Mouse (Mus musculus) small intestine, adult 10 weeks (tissue): Measurements from ENCODE around the gene Ccdc141. TPM values are rescaled to one million over a fixed set of nuclear protein-coding genes. Genes with fewer than 3 reads are reported as not detected.

ENCODE experiments used
- polyA plus RNA-seq: library from polyadenylated mRNA; stranded (reverse); fragments of 350-450 nt; fragmentation: Illumina TruSeq; extraction: RNeasy Lipid Tissue Mini Kit (QIAGEN cat#74804); gene quantifications from one replicate; pipeline ENCODE4 v1.2.3, GENCODE M21; 2014; ENCODE audit warnings: low replicate concordance

Ccdc141 gene
- polyA plus RNA-seq = 2.0 TPM

GRCm38 (mm10) chr2:77170633-77171105, at the start of gene Ccdc141:
TSS of gene Ccdc141 (minus strand) at chr2:77170636.

GRCm38 (mm10) chr2:76982391-76983145, 187.9 kb downstream of the Ccdc141 start, which contains the start of gene Ttn:
TSS of gene Ttn (minus strand) at chr2:76982547.

Other genes with a start within 250 kb of the Ccdc141 start
- 0.04 TPM for gene Ttn, start 188.1 kb downstream of the Ccdc141 start, polyA plus RNA-seq
- 22.4 TPM for gene Sestd1, start 110.0 kb upstream of the Ccdc141 start, polyA plus RNA-seq